Mouse (Mus musculus) ES-Bruce4 (cell line): ENCODE results near the gene Eif3k.

Experiments used
- CTCF ChIP-seq: IDR thresholded peaks from one replicate; pipeline ENCODE4 v1.8.1; 2011; ENCODE audit warnings: low read depth, low read length
- EP300 ChIP-seq: IDR thresholded peaks from 2 replicates; pipeline ENCODE4 v1.6.1; 2011; ENCODE audit warnings: low read depth, low read length; ENCODE audit not compliant: insufficient read depth

- TF ChIP-seq EP300 (no peak), CTCF (no peak)
These were observed at the start of gene Eif3k, which contains the start of gene Map4k1 for GRCm38 (mm10) chr7:28981651-28982273.
